Comparison of ENCODE assay signal across 7 mouse cellular contexts in genomic region chr10:115363151-115363550, GRCm38 (mm10). TPM values are rescaled to one million over a fixed set of nuclear protein-coding genes. Genes with fewer than 3 reads are reported as not detected.
DNase-seq lines count a peak whose midpoint lies in the region; ATAC-seq and TF ChIP-seq lines count a peak whose summit lies in the region.

No protein-coding gene starts in this region.

- no peak for TF ChIP-seq CTCF in spleen, adult 2 months (IDR thresholded peaks at IDR 0.05; ENCODE audit: extremely low read depth, insufficient read depth, insufficient read length, insufficient replicate concordance)
- TF ChIP-seq CTCF in thymus, adult 2 months (IDR thresholded peaks at IDR 0.05; ENCODE audit: borderline replicate concordance, control insufficient read depth, extremely low read depth, insufficient read depth, low read length, poor library complexity) = no peak

- H3K9me3 ChIP-seq in erythroblast, embryonic 14.5 days (ENCODE audit: control insufficient read depth, low read length) = no peaks in the 10 kb centered on the region
- no peaks in the 10 kb centered on the region for H3K9me3 ChIP-seq in liver, embryonic 11.5 days (ENCODE audit: control insufficient read depth, low read length)

- intact Hi-C loops in left cerebral cortex, postnatal 10 days (cut with DNase I) = no loop called here

- H3K36me3 ChIP-seq in spleen, adult 2 months (ENCODE audit: control insufficient read depth, insufficient read depth, low read length) = no peaks in the 10 kb centered on the region; the same call in 1 of the 2 replicates
- H3K36me3 ChIP-seq in erythroblast, embryonic 14.5 days (ENCODE audit: control insufficient read depth) = no peaks in the 10 kb centered on the region
- no peaks in the 10 kb centered on the region for H3K36me3 ChIP-seq in liver, embryonic 11.5 days (ENCODE audit: control insufficient read depth, insufficient read depth, low read length)
- H3K36me3 ChIP-seq in thymus, adult 2 months (ENCODE audit: control insufficient read depth, insufficient read depth, low read length) = no peaks in the 10 kb centered on the region

- no peak for TF ChIP-seq POLR2A in spleen, adult 2 months (IDR thresholded peaks at IDR 0.05; ENCODE audit: low read depth, low read length)
- no peak for TF ChIP-seq POLR2A in thymus, adult 2 months (IDR thresholded peaks at IDR 0.05; ENCODE audit: control insufficient read depth, extremely low read depth, insufficient read depth, low read length, poor library complexity)

- peak overlapping the region; percentile 78 for H3K9ac ChIP-seq in liver, embryonic 11.5 days (ENCODE audit: low read depth, low read length)

- H3K4me1 ChIP-seq in spleen, adult 2 months (ENCODE audit: control insufficient read depth, insufficient read depth, insufficient read length) = peaks cover 6% of the 10 kb centered on the region; the same call in 1 of the 2 replicates
- H3K4me1 ChIP-seq in erythroblast, embryonic 14.5 days (ENCODE audit: control insufficient read depth) = peaks cover 38% of the 10 kb centered on the region
- peaks cover 5% of the 10 kb centered on the region; the same call in 1 of the 2 replicates for H3K4me1 ChIP-seq in liver, embryonic 11.5 days (replicated peaks; ENCODE audit: control insufficient read depth, insufficient read depth, low read length)
- peaks cover 5% of the 10 kb centered on the region; the same call in 1 of the 2 replicates for H3K4me1 ChIP-seq in thymus, adult 2 months (replicated peaks; ENCODE audit: control insufficient read depth, insufficient read depth, low read length)

- DNase-seq in spleen, adult 2 months (ENCODE audit: low read depth in 1 of 2, low spot score in 2 of 2) = no peak
- DNase-seq in spleen, adult 12 weeks (ENCODE audit: low spot score) = no peak
- no peak for DNase-seq in liver, embryonic 11.5 days (ENCODE audit: low spot score)
- peak; percentile 48 for DNase-seq in thymus, adult 2 months
- no peak for DNase-seq in left cerebral cortex, postnatal 10 days (ENCODE audit: extremely low spot score in 1 of 2, low spot score in 2 of 2)
- no peak for DNase-seq in retina, embryonic 14.5 days (ENCODE audit: low spot score)

- peak overlapping the region; percentile 98 for H3K27ac ChIP-seq in spleen, adult 2 months (ENCODE audit: insufficient read depth, low read length)
- peak overlapping the region; percentile 97 for H3K27ac ChIP-seq in liver, embryonic 11.5 days (ENCODE audit: low read depth, low read length)
- peak overlapping the region; percentile 46 for H3K27ac ChIP-seq in thymus, adult 2 months (ENCODE audit: control insufficient read depth, insufficient read depth, low read length)

- H3K27me3 ChIP-seq in spleen, adult 2 months (ENCODE audit: control insufficient read depth, insufficient read depth, low read length) = no peaks in the 10 kb centered on the region
- no peaks in the 10 kb centered on the region for H3K27me3 ChIP-seq in erythroblast, embryonic 14.5 days (ENCODE audit: control insufficient read depth)
- no peaks in the 10 kb centered on the region for H3K27me3 ChIP-seq in liver, embryonic 11.5 days (replicated peaks; ENCODE audit: control insufficient read depth, insufficient read depth, low read length)
- no peaks in the 10 kb centered on the region for H3K27me3 ChIP-seq in thymus, adult 2 months (ENCODE audit: control insufficient read depth, insufficient read depth, low read length)

- H3K4me3 ChIP-seq in spleen, adult 2 months (ENCODE audit: extremely low read depth, insufficient read depth, insufficient read length) = no peak overlapping the region
- H3K4me3 ChIP-seq in erythroblast, embryonic 14.5 days (replicated peaks) = peak overlapping the region; percentile 80
- peak overlapping the region; percentile 49 for H3K4me3 ChIP-seq in liver, embryonic 11.5 days (ENCODE audit: low read depth, low read length)
- no peak overlapping the region for H3K4me3 ChIP-seq in thymus, adult 2 months (ENCODE audit: control insufficient read depth, insufficient read depth, low read length)

- ATAC-seq in liver, embryonic 11.5 days (replicated peaks; ENCODE audit: low FRiP score) = no peak

- WGBS in spleen, adult 2 months = 56% methylated on average over 4 of the region's 4 CpGs
- WGBS in liver, embryonic 11.5 days = 67% methylated on average over 4 of the region's 4 CpGs
- 12% methylated on average over 4 of the region's 4 CpGs for WGBS in thymus, adult 2 months

- H3K4me2 ChIP-seq in liver, embryonic 11.5 days = peak overlapping the region; percentile 89

RNA-seq across cellular contexts. Expression of gene Tmem19, which starts 0.8 kb away (rescaled TPM):
- 9.5 and 10.4 TPM in 2 replicates for polyA plus RNA-seq in spleen, adult 2 months (2012; rRNA removed)
- polyA plus RNA-seq in erythroblast, embryonic 14.5 days (2012) = 0.15 and 0.22 TPM in 2 replicates
- 21.2 and 22.8 TPM in 2 replicates for polyA plus RNA-seq in liver, embryonic 11.5 days (2014; fragmentation: Nextera tagmentation; extraction: Ambion mirVana)
- polyA plus RNA-seq in thymus, adult 2 months (2012; rRNA removed) = 28.5 and 31.1 TPM in 2 replicates
- 10 to 100 TPM; 54.4 to 59.6 TPM for total RNA-seq in left cerebral cortex, postnatal 10 days (2021)

RNA-seq across cellular contexts. Expression of gene Thap2, which starts 21.1 kb away (rescaled TPM):
- polyA plus RNA-seq in spleen, adult 2 months (2012; rRNA removed) = 3.2 and 3.6 TPM in 2 replicates
- 1.1 and 1.3 TPM in 2 replicates for polyA plus RNA-seq in erythroblast, embryonic 14.5 days (2012)
- polyA plus RNA-seq in liver, embryonic 11.5 days (2014; fragmentation: Nextera tagmentation; extraction: Ambion mirVana) = 15.7 and 16.4 TPM in 2 replicates
- polyA plus RNA-seq in thymus, adult 2 months (2012; rRNA removed) = 9.1 and 9.8 TPM in 2 replicates
- total RNA-seq in left cerebral cortex, postnatal 10 days (2021) = 10 to 100 TPM; 11.8 TPM

RNA-seq across cellular contexts. Expression of gene Zfc3h1, which starts 21.6 kb away (rescaled TPM):
- polyA plus RNA-seq in spleen, adult 2 months (2012; rRNA removed) = 11.2 and 12.5 TPM in 2 replicates
- polyA plus RNA-seq in erythroblast, embryonic 14.5 days (2012) = 0.19 and 0.37 TPM in 2 replicates
- 21.9 and 24.7 TPM in 2 replicates for polyA plus RNA-seq in liver, embryonic 11.5 days (2014; fragmentation: Nextera tagmentation; extraction: Ambion mirVana)
- polyA plus RNA-seq in thymus, adult 2 months (2012; rRNA removed) = 32.7 and 46.8 TPM in 2 replicates
- total RNA-seq in left cerebral cortex, postnatal 10 days (2021) = 10 to 100 TPM; 49.4 to 49.8 TPM

RNA-seq across cellular contexts. Expression of gene Rab21, which starts 47.8 kb away (rescaled TPM):
- 26.5 and 48.5 TPM in 2 replicates for polyA plus RNA-seq in spleen, adult 2 months (2012; rRNA removed)
- polyA plus RNA-seq in erythroblast, embryonic 14.5 days (2012) = 2.6 TPM in 2 replicates
- 5.1 and 5.3 TPM in 2 replicates for polyA plus RNA-seq in liver, embryonic 11.5 days (2014; fragmentation: Nextera tagmentation; extraction: Ambion mirVana)
- polyA plus RNA-seq in thymus, adult 2 months (2012; rRNA removed) = 32.4 and 50.0 TPM in 2 replicates
- total RNA-seq in left cerebral cortex, postnatal 10 days (2021) = 10 to 100 TPM; 43.7 to 46.2 TPM

Comparison
In these comparisons a context has a peak if more than half of its experiments do, and no peak if none do; other contexts are left out.
1. H3K27ac ChIP-seq: peak in every context shown above with its lines; median percentile 98 in spleen, adult 2 months; 97 in liver, embryonic 11.5 days; 46 in thymus, adult 2 months.
2. H3K4me3 ChIP-seq: peak in erythroblast, embryonic 14.5 days (single experiment) and liver, embryonic 11.5 days (single experiment); none in spleen, adult 2 months (single experiment) and thymus, adult 2 months (single experiment).